Mouse (Mus musculus) stomach, postnatal 0 days (tissue): ENCODE measurements around the gene Fcho2.

Experiments used
- CTCF ChIP-seq: IDR thresholded peaks from 2 replicates; pipeline ENCODE4 v1.5.1; 2016; ENCODE audit warnings: antibody characterized with exemption, low read depth, mild to moderate bottlenecking, moderate library complexity
- EP300 ChIP-seq: optimal IDR thresholded peaks from 2 replicates; pipeline ENCODE3; 2016; ENCODE audit warnings: antibody characterized with exemption

DNA sequence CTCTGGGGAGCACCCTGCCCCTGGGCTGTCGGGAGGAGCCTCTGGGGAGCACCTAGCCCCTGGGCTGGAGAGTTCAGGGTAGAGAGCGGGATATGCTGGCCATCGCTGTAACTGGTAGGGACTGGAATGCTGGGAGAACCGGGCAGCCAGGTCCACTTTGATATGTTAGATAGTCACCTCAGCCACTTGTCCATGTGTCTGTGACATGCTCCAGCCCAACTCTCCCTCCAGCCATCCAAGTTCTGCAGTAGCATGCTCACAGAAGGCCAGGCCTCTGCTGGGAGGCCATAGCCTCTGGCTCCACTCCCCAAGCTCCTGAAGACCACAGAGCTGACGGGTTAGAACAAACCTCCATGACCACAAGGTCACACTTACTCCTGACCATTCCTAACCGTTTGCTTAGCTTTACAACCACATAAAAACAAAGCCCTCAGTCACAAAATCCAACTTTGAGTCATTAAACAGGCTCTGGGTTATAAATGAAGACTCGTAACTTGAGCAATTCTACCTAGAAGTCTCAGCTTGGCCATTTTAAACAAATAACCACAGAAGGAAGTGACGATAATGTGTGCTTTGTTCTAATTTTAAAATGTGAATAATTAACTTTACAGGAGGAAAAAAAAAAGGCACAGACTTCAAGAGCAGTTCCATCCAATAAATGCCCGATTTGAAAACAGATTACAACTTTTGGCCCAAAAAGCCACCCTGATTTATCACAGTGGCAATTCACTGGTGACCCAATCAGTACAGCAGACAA is 130.9 kb downstream of the Fcho2 start:
- TF ChIP-seq CTCF (no peak), EP300 (no peak)
